Mouse (Mus musculus) ES-Bruce4 (cell line): ENCODE data around the gene Zfp280d.

Source experiments
- CTCF ChIP-seq: IDR thresholded peaks from one replicate; pipeline ENCODE4 v1.8.1; 2011; ENCODE audit warnings: low read depth, low read length
- POLR2A ChIP-seq: IDR thresholded peaks from one replicate; pipeline ENCODE4 v1.8.1; 2011; ENCODE audit warnings: low read length; ENCODE audit not compliant: insufficient read depth

- TF ChIP-seq CTCF (no peak), POLR2A (no peak)
Observed at GRCm38 (mm10) chr9:72309765-72310164, 35.1 kb downstream of the Zfp280d start.
